Mouse (Mus musculus) limb, embryonic 14.5 days (tissue): Measurements from ENCODE around the gene Tenm2. TPM values are rescaled to one million over a fixed set of nuclear protein-coding genes. Genes with fewer than 3 reads are reported as not detected.

Experiments
- ATAC-seq: fragments of 200-750 bp; cut with Nextera tagmentation; 2 replicates; pipeline ENCODE4 v1.8.0; 2017; ENCODE audit warnings: low read depth, moderate number of reproducible peaks, moderate TSS enrichment; ENCODE audit not compliant: low FRiP score
- DNase-seq: peaks from one replicate; pipeline ENCODE4 v3.0.0-alpha.2; 2015; ENCODE audit warnings: low spot score
- H3K27ac ChIP-seq: fragments of 300-500 bp; sonication (generic); replicated peaks from 2 replicates; pipeline ENCODE4 v1.5.1; 2014; ENCODE audit warnings: low read depth, mild to moderate bottlenecking, low read length, moderate library complexity, mixed read lengths
- H3K27me3 ChIP-seq: fragments of 300-500 bp; sonication (generic); 2 replicates; pipeline ENCODE4 v1.6.1; 2014; ENCODE audit warnings: low read length, mixed read lengths; ENCODE audit not compliant: control insufficient read depth, insufficient read depth
- H3K36me3 ChIP-seq: fragments of 300-500 bp; sonication (generic); 2 replicates; pipeline ENCODE4 v1.6.1; 2014; ENCODE audit warnings: mild to moderate bottlenecking, low read length, moderate library complexity, mixed read lengths; ENCODE audit not compliant: control insufficient read depth, insufficient read depth
- H3K4me1 ChIP-seq: fragments of 300-500 bp; sonication (generic); 2 replicates; pipeline ENCODE4 v1.6.1; 2014; ENCODE audit warnings: antibody characterized with exemption, low read length, mixed read lengths; ENCODE audit not compliant: control insufficient read depth, insufficient read depth
- H3K4me2 ChIP-seq: fragments of 300-500 bp; sonication (generic); replicated peaks from 2 replicates; pipeline ENCODE4 v1.6.1; 2014; ENCODE audit warnings: low read depth, mild to moderate bottlenecking, low read length, moderate library complexity; ENCODE audit not compliant: severe bottlenecking
- H3K4me3 ChIP-seq: fragments of 300-500 bp; sonication (generic); replicated peaks from 2 replicates; pipeline ENCODE4 v1.5.1; 2014; ENCODE audit warnings: low read length
- H3K9ac ChIP-seq: fragments of 300-500 bp; sonication (generic); 2 replicates; pipeline ENCODE4 v1.6.1; 2014; ENCODE audit warnings: mild to moderate bottlenecking, low read depth, low read length, moderate library complexity; ENCODE audit not compliant: severe bottlenecking
- H3K9me3 ChIP-seq: fragments of 300-500 bp; sonication (generic); 2 replicates; pipeline ENCODE4 v1.6.1; 2016; ENCODE audit warnings: low read length; ENCODE audit not compliant: control insufficient read depth
- POLR2A ChIP-seq: fragments of 200-500 bp; IDR thresholded peaks from 2 replicates; pipeline ENCODE4 v1.8.0; 2012; ENCODE audit warnings: inconsistent platforms, mild to moderate bottlenecking, moderate library complexity, borderline replicate concordance; ENCODE audit not compliant: insufficient read depth, insufficient read length; ENCODE audit errors: extremely low read depth
- WGBS: fragments of 180-500 bp; shearing (Covaris S2); extraction: QIAGEN DNeasy Blood & Tissue Kit; methylation state at CpG from one replicate; pipeline ENCODE4 v1.1.7; 2014; 5-methylcytosine and 5-hydroxymethylcytosine counted together
- polyA plus RNA-seq, 2 experiments: library from polyadenylated mRNA; depleted of rRNA in 1 of 2; stranded (reverse) in 1 of 2; unstranded in 1 of 2; fragments of >200 nt; fragmentation: Nextera tagmentation in 1 of 2; extraction: Ambion mirVana in 1 of 2; gene quantifications; 2 replicates each; pipeline versions ENCODE4 v1.2.1 to v1.2.3; 2012 to 2014

Gene Tenm2
- polyA plus RNA-seq, 2 experiments: 3.7 to 5.6 TPM

- Histone ChIP-seq H3K4me1 (no peaks in the 10 kb centered on the region; the same call in 1 of the 2 replicates), H3K27ac (no peak overlapping the region), H3K9me3 (no peaks in the 10 kb centered on the region), H3K36me3 (no peaks in the 10 kb centered on the region), H3K4me2 (peak overlapping the region; percentile 42), H3K9ac (peak overlapping the region; percentile 6; the same call in 1 of the 2 replicates), H3K4me3 (peak overlapping the region; percentile 13), H3K27me3 (peaks cover 5% of the 10 kb centered on the region; the same call in 1 of the 2 replicates)
- TF ChIP-seq POLR2A: 0 out of 2 replicates have a peak, but pooled peaks have one; percentile 19
- 6% methylated on average over 28 of the region's 28 CpGs for WGBS
- DNase-seq (peak; percentile 91), ATAC-seq (peak; percentile 90)
Measured at GRCm38 (mm10) chr11:36001282-36001970, 1234.3 kb downstream of the Tenm2 start.

GRCm38 (mm10) chr11:36000585-36001281 lies 1235.0 kb downstream of the Tenm2 start:
- Histone ChIP-seq H3K9me3 (no peaks in the 10 kb centered on the region), H3K27me3 (peaks cover 5% of the 10 kb centered on the region; the same call in 1 of the 2 replicates), H3K27ac (no peak overlapping the region), H3K36me3 (no peaks in the 10 kb centered on the region), H3K4me3 (peak overlapping the region; percentile 13), H3K9ac (no peak overlapping the region), H3K4me2 (peak overlapping the region; percentile 42), H3K4me1 (no peaks in the 10 kb centered on the region; the same call in 1 of the 2 replicates)
- no peak for DNase-seq
- no peak for TF ChIP-seq POLR2A
- 5% methylated on average over 10 of the region's 10 CpGs for WGBS
- peak; percentile 16; the same call in 1 of the 2 replicates for ATAC-seq

- Histone ChIP-seq H3K27me3 (peaks cover 5% of the 10 kb centered on the region; the same call in 1 of the 2 replicates), H3K9me3 (no peaks in the 10 kb centered on the region), H3K27ac (no peak overlapping the region), H3K36me3 (no peaks in the 10 kb centered on the region), H3K9ac (no peak overlapping the region), H3K4me2 (no peak overlapping the region), H3K4me1 (no peaks in the 10 kb centered on the region; the same call in 1 of the 2 replicates), H3K4me3 (no peak overlapping the region)
- no peak for DNase-seq
- no peak for ATAC-seq
- no peak for TF ChIP-seq POLR2A
- WGBS: 14% methylated on average over 4 of the region's 4 CpGs
Measured at GRCm38 (mm10) chr11:36000038-36000437, 1235.7 kb downstream of the Tenm2 start.

- Histone ChIP-seq H3K9ac (no peak overlapping the region), H3K4me3 (no peak overlapping the region), H3K4me2 (no peak overlapping the region), H3K36me3 (no peaks in the 10 kb centered on the region), H3K9me3 (no peaks in the 10 kb centered on the region), H3K27me3 (peaks cover 5% of the 10 kb centered on the region; the same call in 1 of the 2 replicates), H3K27ac (no peak overlapping the region), H3K4me1 (no peaks in the 10 kb centered on the region; the same call in 1 of the 2 replicates)
- no peak for DNase-seq
- TF ChIP-seq POLR2A: no peak
- no peak for ATAC-seq
- WGBS: 59% methylated on average over 12 of the region's 12 CpGs
Measured at GRCm38 (mm10) chr11:35998048-35998447, 1237.7 kb downstream of the Tenm2 start.

GRCm38 (mm10) chr11:35995310-35995709 lies 1240.5 kb downstream of the Tenm2 start:
- H3K27ac ChIP-seq: no peak overlapping the region
- H3K4me1 ChIP-seq: no peaks in the 10 kb centered on the region
- H3K36me3 ChIP-seq: no peaks in the 10 kb centered on the region
- no peak overlapping the region for H3K9ac ChIP-seq
- DNase-seq (no peak), ATAC-seq (no peak)
- H3K27me3 ChIP-seq: peaks cover 5% of the 10 kb centered on the region; the same call in 1 of the 2 replicates
- TF ChIP-seq POLR2A: no peak
- no peaks in the 10 kb centered on the region for H3K9me3 ChIP-seq
- H3K4me3 ChIP-seq: no peak overlapping the region
- H3K4me2 ChIP-seq: no peak overlapping the region
